Mouse (Mus musculus): ENCODE measurements around the gene Txlnb.
"Not testable (repeated sequence)": the region's sequence is repeated elsewhere in the genome, so short reads cannot be mapped to it uniquely, and the experiment has no call there.

Txlnb gene

GRCm38 (mm10) chr10:17795767-17796631 is at the start of gene Txlnb:
Gene Txlnb, plus strand, starts transcription at chr10:17796226.
- DNase-seq (ENCODE audit: low spot score) = no peak

GRCm38 (mm10) chr10:17752478-17752877 is 43.5 kb upstream of the Txlnb start:
- DNase-seq (ENCODE audit: low spot score) = no peak

- DNase-seq (ENCODE audit: low spot score) = no peak
These were observed 36.3 kb upstream of the Txlnb start for GRCm38 (mm10) chr10:17759772-17760171.

- DNase-seq (ENCODE audit: low spot score) = no peak
These were observed 35.0 kb upstream of the Txlnb start for GRCm38 (mm10) chr10:17760750-17761613.

GRCm38 (mm10) chr10:17761652-17762051 is 34.4 kb upstream of the Txlnb start:
- DNase-seq (ENCODE audit: low spot score) = no peak

GRCm38 (mm10) chr10:17762946-17763345 is 33.1 kb upstream of the Txlnb start:
- no peak for DNase-seq (ENCODE audit: low spot score)

GRCm38 (mm10) chr10:17769856-17770255 is 26.2 kb upstream of the Txlnb start:
- no peak for DNase-seq (ENCODE audit: low spot score)

GRCm38 (mm10) chr10:17772364-17772763 is 23.7 kb upstream of the Txlnb start:
- DNase-seq (ENCODE audit: low spot score) = no peak

GRCm38 (mm10) chr10:17774366-17774765 is 21.7 kb upstream of the Txlnb start:
- DNase-seq (ENCODE audit: low spot score) = no peak

GRCm38 (mm10) chr10:17775079-17775478 is 20.9 kb upstream of the Txlnb start:
- no peak for DNase-seq (ENCODE audit: low spot score)

GRCm38 (mm10) chr10:17776684-17777083 is 19.3 kb upstream of the Txlnb start:
- not testable (repeated sequence) for DNase-seq (ENCODE audit: low spot score)

- DNase-seq (ENCODE audit: low spot score) = no peak
These were observed 9.3 kb upstream of the Txlnb start for GRCm38 (mm10) chr10:17786771-17787170.

GRCm38 (mm10) chr10:17787938-17788337 is 8.1 kb upstream of the Txlnb start:
- DNase-seq (ENCODE audit: low spot score) = no peak

GRCm38 (mm10) chr10:17788347-17788746 is 7.7 kb upstream of the Txlnb start:
- no peak for DNase-seq (ENCODE audit: low spot score)

- DNase-seq (ENCODE audit: low spot score) = no peak
These were observed 2.1 kb upstream of the Txlnb start for GRCm38 (mm10) chr10:17793926-17794325.

GRCm38 (mm10) chr10:17794443-17794842 is 1.6 kb upstream of the Txlnb start:
- no peak for DNase-seq (ENCODE audit: low spot score)

GRCm38 (mm10) chr10:17795227-17795626 is 799 bp upstream of the Txlnb start:
- DNase-seq (ENCODE audit: low spot score) = no peak

- no peak for DNase-seq (ENCODE audit: low spot score)
These were observed 1.0 kb downstream of the Txlnb start for GRCm38 (mm10) chr10:17796846-17797631.

- no peak for DNase-seq (ENCODE audit: low spot score)
These were observed 1.7 kb downstream of the Txlnb start for GRCm38 (mm10) chr10:17797681-17798080.

- DNase-seq (ENCODE audit: low spot score) = no peak
These were observed 5.8 kb downstream of the Txlnb start for GRCm38 (mm10) chr10:17801788-17802187.

GRCm38 (mm10) chr10:17808526-17808925 is 12.5 kb downstream of the Txlnb start:
- DNase-seq (ENCODE audit: low spot score) = no peak

- no peak for DNase-seq (ENCODE audit: low spot score)
These were observed 19.0 kb downstream of the Txlnb start for GRCm38 (mm10) chr10:17815052-17815451.

Data from adipocyte (in vitro differentiated cells).